Mouse (Mus musculus) midbrain, embryonic 15.5 days (tissue): ENCODE results near the gene Mycbp2. TPM values are rescaled to one million over a fixed set of nuclear protein-coding genes. Genes with fewer than 3 reads are reported as not detected.

ENCODE experiments used
- ATAC-seq: fragments of 200-750 bp; cut with Nextera tagmentation; replicated peaks from 2 replicates; pipeline ENCODE4 v1.8.0; 2017; ENCODE audit warnings: moderate TSS enrichment
- H3K27ac ChIP-seq: fragments of 300-500 bp; sonication (generic); 2 replicates; pipeline ENCODE4 v1.5.1; 2015; ENCODE audit warnings: mild to moderate bottlenecking, inconsistent platforms
- H3K27me3 ChIP-seq: fragments of 300-500 bp; sonication (generic); replicated peaks from 2 replicates; pipeline ENCODE4 v1.6.1; 2015; ENCODE audit warnings: inconsistent platforms
- H3K36me3 ChIP-seq: fragments of 300-500 bp; sonication (generic); replicated peaks from 2 replicates; pipeline ENCODE4 v1.6.1; 2015; ENCODE audit warnings: inconsistent platforms
- H3K4me1 ChIP-seq: fragments of 300-500 bp; sonication (generic); 2 replicates; pipeline ENCODE4 v1.6.1; 2015; ENCODE audit warnings: inconsistent platforms
- H3K4me2 ChIP-seq: fragments of 300-500 bp; sonication (generic); 2 replicates; pipeline ENCODE4 v1.6.1; 2015; ENCODE audit warnings: inconsistent platforms, mild to moderate bottlenecking, moderate library complexity
- H3K4me3 ChIP-seq: fragments of 300-500 bp; sonication (generic); 2 replicates; pipeline ENCODE4 v1.5.1; 2015; ENCODE audit warnings: mild to moderate bottlenecking, inconsistent platforms
- H3K9ac ChIP-seq: fragments of 300-500 bp; sonication (generic); 2 replicates; pipeline ENCODE4 v1.6.1; 2015; ENCODE audit warnings: mild to moderate bottlenecking, inconsistent platforms
- H3K9me3 ChIP-seq: fragments of 300-500 bp; sonication (generic); 2 replicates; pipeline ENCODE4 v1.6.1; 2016; ENCODE audit warnings: inconsistent platforms
- WGBS: fragments of 180-500 bp; shearing (Covaris S2); methylation state at CpG from one replicate; pipeline ENCODE4 v1.1.7; 2015; ENCODE audit warnings: mixed read lengths; 5-methylcytosine and 5-hydroxymethylcytosine counted together
- polyA plus RNA-seq: library from polyadenylated mRNA; unstranded; fragments of >200 nt; fragmentation: Nextera tagmentation; extraction: Ambion mirVana; gene quantifications from 2 replicates; pipeline ENCODE4 v1.2.1, GENCODE M21; 2015

Mycbp2 gene
- polyA plus RNA-seq, 1 experiment from 2014 or later = 65.8 TPM

- ATAC-seq = no peak
- Histone ChIP-seq H3K9me3 (no peaks in the 10 kb centered on the region), H3K4me1 (no peaks in the 10 kb centered on the region), H3K4me3 (no peak overlapping the region), H3K4me2 (no peak overlapping the region), H3K9ac (no peak overlapping the region), H3K27me3 (no peaks in the 10 kb centered on the region), H3K36me3 (peaks cover 6% of the 10 kb centered on the region; the same call in 1 of the 2 replicates), H3K27ac (no peak overlapping the region)
- WGBS = 84% methylated on average over 16 of the region's 16 CpGs
These were observed 268.4 kb downstream of the Mycbp2 start for GRCm38 (mm10) chr14:103078006-103078912.

- no peaks in the 10 kb centered on the region for H3K36me3 ChIP-seq
- H3K4me3 ChIP-seq = no peak overlapping the region
These were observed 269.2 kb downstream of the Mycbp2 start for GRCm38 (mm10) chr14:103077272-103078005.

DNA sequence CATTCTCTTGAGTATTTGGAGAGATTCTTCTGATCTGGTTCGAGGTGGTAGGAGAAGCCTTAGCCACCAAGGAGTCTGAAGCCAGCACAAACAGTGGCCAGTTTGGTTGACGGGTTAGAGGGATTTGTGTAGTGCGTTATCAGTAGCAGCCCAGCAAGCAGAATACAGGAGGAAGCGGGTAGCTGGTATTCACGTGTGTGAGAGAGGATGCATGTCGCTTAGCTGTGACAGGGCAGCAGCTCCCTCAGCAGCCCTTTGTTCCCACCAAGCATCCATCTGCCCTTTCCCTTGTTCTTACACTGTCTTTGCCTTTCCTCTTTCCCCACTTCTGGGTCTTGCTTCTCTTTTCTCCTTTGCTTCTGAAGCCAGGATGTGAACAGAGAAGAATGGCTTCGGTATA lies 271.4 kb downstream of the Mycbp2 start:
- Histone ChIP-seq H3K9me3 (no peaks in the 10 kb centered on the region), H3K4me1 (peaks cover 6% of the 10 kb centered on the region), H3K9ac (no peak overlapping the region), H3K4me2 (no peak overlapping the region), H3K4me3 (no peak overlapping the region), H3K27ac (no peak overlapping the region), H3K27me3 (no peaks in the 10 kb centered on the region), H3K36me3 (no peaks in the 10 kb centered on the region)
- 65% methylated on average over 7 of the region's 7 CpGs for WGBS
- ATAC-seq = no peak

More at GRCm38 (mm10) chr14:103077272-103078005, 269.2 kb downstream of the Mycbp2 start:
- no peaks in the 10 kb centered on the region for H3K9me3 ChIP-seq
- no peak for ATAC-seq
- H3K4me1 ChIP-seq = no peaks in the 10 kb centered on the region
- no peak overlapping the region for H3K27ac ChIP-seq
- 93% methylated on average over 9 of the region's 9 CpGs for WGBS
- no peak overlapping the region for H3K9ac ChIP-seq
- H3K27me3 ChIP-seq = no peaks in the 10 kb centered on the region
- no peak overlapping the region for H3K4me2 ChIP-seq

DNA sequence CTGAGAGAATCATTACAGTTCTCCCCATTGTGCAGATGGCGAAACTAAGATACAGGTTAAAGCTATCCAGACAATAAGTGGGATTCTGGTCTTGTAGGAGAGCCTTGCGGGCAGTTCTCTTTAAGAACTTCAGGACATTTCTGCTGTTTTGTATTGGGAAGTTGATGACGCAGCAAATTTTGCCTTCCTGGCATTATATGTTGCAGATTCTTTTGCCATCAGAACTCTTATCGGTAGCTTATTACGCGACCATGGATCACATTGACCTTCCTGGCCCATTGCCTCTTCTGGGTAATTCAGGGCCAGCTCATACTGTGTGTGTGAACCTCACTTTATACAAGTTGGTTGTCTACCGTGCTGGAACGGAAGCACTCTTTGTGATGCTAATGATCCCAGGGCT lies 272.8 kb downstream of the Mycbp2 start:
- ATAC-seq = no peak
- Histone ChIP-seq H3K9me3 (no peaks in the 10 kb centered on the region), H3K4me2 (no peak overlapping the region), H3K27ac (no peak overlapping the region), H3K4me1 (peaks cover 12% of the 10 kb centered on the region), H3K4me3 (no peak overlapping the region), H3K27me3 (no peaks in the 10 kb centered on the region), H3K9ac (no peak overlapping the region), H3K36me3 (no peaks in the 10 kb centered on the region)
- WGBS = 78% methylated on average over 8 of the region's 8 CpGs

- Histone ChIP-seq H3K4me3 (no peak overlapping the region), H3K27me3 (no peaks in the 10 kb centered on the region), H3K27ac (no peak overlapping the region), H3K36me3 (no peaks in the 10 kb centered on the region), H3K9me3 (no peaks in the 10 kb centered on the region), H3K4me1 (peaks cover 12% of the 10 kb centered on the region), H3K4me2 (no peak overlapping the region), H3K9ac (no peak overlapping the region)
- whole genome bisulfite sequencing = 91% methylated on average over 4 of the region's 4 CpGs
- ATAC-seq = no peak
These were observed 273.9 kb downstream of the Mycbp2 start for GRCm38 (mm10) chr14:103072731-103073130.

GRCm38 (mm10) chr14:103071471-103071870 lies 275.1 kb downstream of the Mycbp2 start:
- H3K4me2 ChIP-seq = no peak overlapping the region
- 93% methylated on average over 12 of the region's 12 CpGs for WGBS

GRCm38 (mm10) chr14:103070790-103071189 lies 275.8 kb downstream of the Mycbp2 start:
- Histone ChIP-seq H3K4me1 (peaks cover 12% of the 10 kb centered on the region), H3K9me3 (no peaks in the 10 kb centered on the region), H3K27ac (0 out of 2 replicates have a peak overlapping the region, but pooled peaks have one; percentile 84), H3K27me3 (no peaks in the 10 kb centered on the region), H3K4me2 (peak overlapping the region; percentile 69), H3K36me3 (no peaks in the 10 kb centered on the region), H3K9ac (peak overlapping the region; percentile 65), H3K4me3 (peak overlapping the region; percentile 75)
- 3% methylated on average over 10 of the region's 10 CpGs for WGBS
- ATAC-seq = no peak

More at GRCm38 (mm10) chr14:103071471-103071870, 275.1 kb downstream of the Mycbp2 start:
- no peak for ATAC-seq
- H3K9ac ChIP-seq = no peak overlapping the region
- no peaks in the 10 kb centered on the region for H3K36me3 ChIP-seq
- no peak overlapping the region for H3K27ac ChIP-seq
- no peaks in the 10 kb centered on the region for H3K9me3 ChIP-seq
- no peaks in the 10 kb centered on the region for H3K27me3 ChIP-seq
- peaks cover 12% of the 10 kb centered on the region for H3K4me1 ChIP-seq
- no peak overlapping the region for H3K4me3 ChIP-seq

GRCm38 (mm10) chr14:103069864-103070611 lies 276.6 kb downstream of the Mycbp2 start, which contains the start of gene Cln5:
Gene Cln5 (plus strand): TSS chr14:103070216.
- Histone ChIP-seq H3K9ac (peak within 1 kb of the TSS; percentile 65), H3K4me3 (peak within 1 kb of the TSS; percentile 75), H3K4me1 (peaks cover 12% of the 10 kb centered on the region), H3K36me3 (no peaks in the 10 kb centered on the region), H3K9me3 (no peaks in the 10 kb centered on the region), H3K27me3 (no peaks in the 10 kb centered on the region), H3K27ac (peak within 1 kb of the TSS; percentile 84), H3K4me2 (peak within 1 kb of the TSS; percentile 69)
- ATAC-seq = peak; percentile 97
- under 1% methylated on average over 65 of the region's 65 CpGs for WGBS

DNA sequence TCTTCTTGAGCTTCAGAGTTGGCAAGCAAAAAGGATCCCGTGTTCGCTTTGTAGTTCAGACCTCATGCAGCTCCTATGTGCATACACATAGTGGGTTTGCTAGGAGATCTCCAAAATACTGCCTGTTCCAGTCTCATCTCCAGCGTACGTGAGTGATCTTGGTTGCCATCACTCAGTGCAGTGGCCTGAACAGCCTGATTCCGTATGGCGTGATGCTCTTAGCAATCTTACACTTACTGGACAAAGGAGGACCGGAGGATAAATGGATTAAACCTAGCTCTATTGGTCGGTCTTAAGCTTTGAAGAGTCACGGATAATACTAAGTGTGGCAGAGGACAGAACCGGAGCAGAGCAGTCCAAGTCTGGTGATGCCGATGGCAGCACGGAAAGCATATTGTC lies 277.1 kb downstream of the Mycbp2 start:
- Histone ChIP-seq H3K36me3 (no peaks in the 10 kb centered on the region), H3K9me3 (no peaks in the 10 kb centered on the region), H3K4me2 (peak overlapping the region; percentile 69), H3K27me3 (no peaks in the 10 kb centered on the region), H3K27ac (peak overlapping the region; percentile 84), H3K4me3 (peak overlapping the region; percentile 75), H3K4me1 (peaks cover 12% of the 10 kb centered on the region), H3K9ac (peak overlapping the region; percentile 65)
- WGBS = 9% methylated on average over 12 of the region's 12 CpGs
- ATAC-seq = no peak; the same call in none of the 2 replicates

DNA sequence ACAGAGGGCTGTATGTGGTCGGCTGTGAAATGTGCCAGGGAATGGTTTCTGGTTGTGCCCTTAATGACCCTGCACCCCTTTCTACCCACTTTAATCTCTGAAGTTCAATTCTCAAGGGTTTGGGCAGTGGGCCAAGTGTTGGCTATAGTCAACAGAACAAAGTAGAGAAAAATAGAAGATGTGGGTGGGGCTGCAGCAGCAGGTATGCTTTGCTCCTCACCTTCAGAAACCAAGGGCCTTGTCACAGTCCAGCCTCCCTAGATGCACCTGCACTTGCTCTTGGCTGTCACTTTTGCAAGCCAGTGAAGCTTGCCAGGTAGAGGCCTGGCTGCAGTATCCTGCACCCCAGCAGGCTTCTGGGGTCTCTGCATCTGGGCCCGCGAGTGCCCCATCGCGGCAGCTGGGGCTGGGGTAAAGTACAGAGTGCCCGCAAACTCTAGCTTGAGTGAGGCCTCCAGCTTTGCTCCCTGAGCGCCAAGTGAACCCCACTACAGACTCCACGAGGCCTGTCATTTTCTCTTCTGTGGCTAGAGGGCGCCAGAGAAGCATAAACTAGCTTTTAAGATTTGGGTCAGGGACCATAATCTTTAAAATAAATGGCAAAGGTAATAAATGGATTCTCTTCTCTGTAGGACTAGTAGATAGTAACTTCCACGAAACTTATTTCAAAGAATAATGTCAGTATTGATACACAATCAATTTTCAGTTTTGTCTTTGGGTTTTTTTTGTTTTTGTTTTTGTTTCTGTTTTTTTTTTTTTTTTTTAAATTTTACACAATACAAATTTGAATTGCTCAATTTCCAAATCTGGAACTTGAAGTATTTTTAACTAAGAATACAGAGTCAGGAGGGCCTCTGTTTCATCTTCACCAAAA lies 281.1 kb downstream of the Mycbp2 start:
- H3K9ac ChIP-seq = no peak overlapping the region
- H3K4me3 ChIP-seq = no peak overlapping the region
- H3K27ac ChIP-seq = no peak overlapping the region
- H3K9me3 ChIP-seq = no peaks in the 10 kb centered on the region
- H3K4me2 ChIP-seq = no peak overlapping the region
- no peak for ATAC-seq
- no peaks in the 10 kb centered on the region for H3K36me3 ChIP-seq
- no peaks in the 10 kb centered on the region for H3K27me3 ChIP-seq
- peaks cover 6% of the 10 kb centered on the region for H3K4me1 ChIP-seq
- WGBS = 12% methylated on average over 10 of the region's 10 CpGs
